Mouse (Mus musculus): Measurements from ENCODE around the gene Actrt2. TPM values are rescaled to one million over a fixed set of nuclear protein-coding genes. Genes with fewer than 3 reads are reported as not detected.

Gene Actrt2
- total RNA-seq, 2 experiments from 2014 or later = not detected

Other genes with a start within 250 kb of the Actrt2 start
- gene Prdm16, start 31.0 kb downstream of the Actrt2 start, total RNA-seq (2021) = 10 to 100 TPM; 15.7 to 18.0 TPM
- gene Ttc34, start 169.6 kb upstream of the Actrt2 start, total RNA-seq (2021) = under 1 TPM; 0.10 to 0.17 TPM
- under 1 TPM in 1 of 2 experiments, not detected in 1; 0.20 TPM for gene Mmel1, start 201.7 kb upstream of the Actrt2 start, total RNA-seq (2021)
- gene Fam213b, start 231.3 kb upstream of the Actrt2 start, total RNA-seq (2021) = 10 to 100 TPM; 44.7 to 51.3 TPM

All from heart, postnatal 14 days (tissue).